Comparison of ENCODE assay signal across 18 mouse cellular contexts in genomic region chr8:88949975-88950374, GRCm38 (mm10).
"Had no signal": no experiment of that assay in that cellular context is flagged by ENCODE, and none has a peak within 500 bp of the region (broad histone marks: within the 10 kb centered on the region; RNA-seq: fewer than 3 reads in every experiment).

No protein-coding gene starts in this region.

- H3K4me1 ChIP-seq: midbrain, embryonic 12.5 days; neural tube, embryonic 13.5 days; neural tube, embryonic 15.5 days had no signal

- H3K27ac ChIP-seq: midbrain, embryonic 10.5 days; midbrain, embryonic 12.5 days; neural tube, embryonic 13.5 days; neural tube, embryonic 15.5 days had no signal

- DNase-seq: lung, embryonic 14.5 days; lung, postnatal 10 days; lung, postnatal 4 days; midbrain, embryonic 14.5 days; retina, postnatal 1 day; right cerebral cortex, adult 18-20 months; right cerebral cortex, postnatal 25 days; right cerebral cortex, postnatal 4 days; spleen, adult 18-20 months; thymus, adult 18-20 months; thymus, postnatal 14 days; thymus, postnatal 36 days had no signal

- H3K4me3 ChIP-seq: midbrain, embryonic 10.5 days; midbrain, embryonic 12.5 days; myocyte; neural tube, embryonic 13.5 days; neural tube, embryonic 15.5 days had no signal

- H3K27me3 ChIP-seq: midbrain, embryonic 12.5 days; neural tube, embryonic 13.5 days; neural tube, embryonic 15.5 days had no signal

- H3K4me2 ChIP-seq: lung, embryonic 14.5 days; midbrain, embryonic 12.5 days; neural tube, embryonic 13.5 days; neural tube, embryonic 15.5 days had no signal

- H3K9me3 ChIP-seq: midbrain, embryonic 12.5 days; neural tube, embryonic 13.5 days; neural tube, embryonic 15.5 days had no signal

- H3K36me3 ChIP-seq: midbrain, embryonic 10.5 days; midbrain, embryonic 12.5 days; neural tube, embryonic 13.5 days; neural tube, embryonic 15.5 days had no signal

- ATAC-seq: midbrain, embryonic 16.5 days had no signal

- H3K9ac ChIP-seq: lung, embryonic 14.5 days; midbrain, embryonic 12.5 days; neural tube, embryonic 13.5 days; neural tube, embryonic 15.5 days had no signal
